Mouse (Mus musculus): ENCODE results near the gene Smox. TPM values are rescaled to one million over a fixed set of nuclear protein-coding genes. Genes with fewer than 3 reads are reported as not detected.
"Not testable (repeated sequence)": the region's sequence is repeated elsewhere in the genome, so short reads cannot be mapped to it uniquely, and the experiment has no call there.

Smox gene
- polyA plus RNA-seq, 1 experiment from 2014 or later: 19.1 TPM

DNA sequence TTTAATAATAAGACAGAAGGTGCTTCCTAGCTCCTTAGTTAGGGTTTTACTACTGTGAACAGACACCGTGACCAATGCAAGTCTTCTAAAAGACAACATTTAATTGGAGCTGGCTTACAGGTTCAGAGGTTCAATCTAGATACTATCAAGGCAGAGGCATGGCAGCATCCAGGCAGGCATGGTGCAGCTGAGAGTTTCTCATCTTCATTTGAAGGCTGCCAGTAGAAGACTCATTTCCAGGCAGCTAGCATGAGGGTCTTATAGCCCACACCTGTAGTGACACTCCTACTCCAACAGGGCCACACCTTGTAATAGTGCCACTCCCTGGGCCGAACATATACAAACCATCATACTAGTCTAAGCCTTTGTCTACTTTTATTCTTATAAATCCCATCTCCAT lies 27.1 kb upstream of the Smox start:
- no peaks in the 10 kb centered on the region for H3K9me3 ChIP-seq (ENCODE audit: control insufficient read depth, low read length)
- no peak overlapping the region for H3K4me3 ChIP-seq (ENCODE audit: low read depth, low read length)
- WGBS: 89% methylated on average over 2 of the region's 2 CpGs
- ATAC-seq (ENCODE audit: low FRiP score, low TSS enrichment): no peak
- no peaks in the 10 kb centered on the region for H3K27me3 ChIP-seq (ENCODE audit: control insufficient read depth, insufficient read depth, low read length)
- H3K36me3 ChIP-seq (ENCODE audit: control insufficient read depth, insufficient read depth, low read length): no peaks in the 10 kb centered on the region
- TF ChIP-seq EP300 (optimal IDR thresholded peaks at IDR 0.05) (no peak), CTCF (IDR thresholded peaks at IDR 0.05; ENCODE audit: low read depth) (no peak)
- H3K9ac ChIP-seq (ENCODE audit: low read length): no peak overlapping the region
- no peaks in the 10 kb centered on the region for H3K4me1 ChIP-seq (replicated peaks; ENCODE audit: control insufficient read depth, insufficient read depth)
- DNase-seq (ENCODE audit: low spot score): no peak
- no peak overlapping the region for H3K4me2 ChIP-seq (replicated peaks; ENCODE audit: low read depth)
- H3K27ac ChIP-seq (replicated peaks): no peak overlapping the region

DNA sequence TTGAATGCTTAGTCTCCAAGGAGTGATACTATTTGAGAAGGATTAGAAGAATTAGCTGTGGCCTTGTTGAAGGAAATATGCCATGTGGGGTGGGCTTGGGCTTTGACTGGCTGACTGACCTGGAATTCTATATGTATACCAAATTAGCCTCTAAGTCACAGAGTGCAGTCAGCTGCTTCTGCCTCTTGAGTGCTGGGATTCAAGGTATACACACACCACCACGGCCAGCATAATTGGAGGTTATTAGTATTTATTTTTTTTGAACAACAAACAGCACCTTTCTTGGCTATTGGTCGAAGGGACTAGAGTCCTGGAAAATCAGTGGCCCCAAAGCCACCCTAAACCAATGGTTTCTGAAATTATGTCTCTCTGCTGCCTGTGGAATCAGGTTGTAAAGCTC lies 24.6 kb upstream of the Smox start:
- no peaks in the 10 kb centered on the region for H3K4me1 ChIP-seq (replicated peaks; ENCODE audit: control insufficient read depth, insufficient read depth)
- DNase-seq (ENCODE audit: low spot score): no peak

DNA sequence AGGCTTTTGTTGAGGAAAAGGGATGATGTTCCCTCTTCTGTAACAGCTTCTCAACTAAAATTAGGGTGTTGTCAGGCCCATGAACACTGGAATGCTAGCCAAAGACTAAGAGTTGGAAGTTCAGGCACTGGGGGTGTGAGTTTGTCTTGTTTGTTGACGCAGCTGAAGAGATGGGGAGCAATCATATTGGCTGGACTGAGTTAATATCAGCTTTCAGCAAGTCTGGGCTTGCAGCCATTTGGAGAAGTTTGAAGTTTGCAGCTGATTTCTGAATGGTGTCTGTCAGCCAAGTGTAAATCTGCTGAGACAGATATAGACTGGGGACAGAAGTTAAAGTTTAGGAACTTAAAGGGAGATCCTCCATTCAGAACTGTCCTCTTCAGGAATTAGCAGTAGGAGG lies 21.4 kb upstream of the Smox start:
- Histone ChIP-seq H3K27me3 (ENCODE audit: control insufficient read depth, insufficient read depth, low read length) (no peaks in the 10 kb centered on the region), H3K36me3 (ENCODE audit: control insufficient read depth, insufficient read depth, low read length) (no peaks in the 10 kb centered on the region), H3K4me2 (replicated peaks; ENCODE audit: low read depth) (no peak overlapping the region), H3K27ac (replicated peaks) (no peak overlapping the region), H3K9me3 (ENCODE audit: control insufficient read depth, low read length) (no peaks in the 10 kb centered on the region), H3K9ac (ENCODE audit: low read length) (no peak overlapping the region), H3K4me1 (replicated peaks; ENCODE audit: control insufficient read depth, insufficient read depth) (no peaks in the 10 kb centered on the region), H3K4me3 (ENCODE audit: low read depth, low read length) (no peak overlapping the region)
- no peak for TF ChIP-seq EP300 (optimal IDR thresholded peaks at IDR 0.05)
- TF ChIP-seq CTCF (IDR thresholded peaks at IDR 0.05; ENCODE audit: low read depth): no peak
- DNase-seq (ENCODE audit: low spot score) (no peak), ATAC-seq (ENCODE audit: low FRiP score, low TSS enrichment) (no peak)
- WGBS: 19% methylated on average over 1 of the region's 1 CpGs

More for the DNA sequence above, 24.6 kb upstream of the Smox start:
- no peak overlapping the region for H3K27ac ChIP-seq (replicated peaks)
- TF ChIP-seq EP300 (optimal IDR thresholded peaks at IDR 0.05): no peak
- TF ChIP-seq CTCF (IDR thresholded peaks at IDR 0.05; ENCODE audit: low read depth): no peak
- no peaks in the 10 kb centered on the region for H3K9me3 ChIP-seq (ENCODE audit: control insufficient read depth, low read length)
- 68% methylated on average over 2 of the region's 2 CpGs for WGBS
- no peak overlapping the region for H3K4me2 ChIP-seq (replicated peaks; ENCODE audit: low read depth)
- no peak overlapping the region for H3K9ac ChIP-seq (ENCODE audit: low read length)
- H3K27me3 ChIP-seq (ENCODE audit: control insufficient read depth, insufficient read depth, low read length): no peaks in the 10 kb centered on the region
- no peak overlapping the region for H3K4me3 ChIP-seq (ENCODE audit: low read depth, low read length)
- ATAC-seq (ENCODE audit: low FRiP score, low TSS enrichment): no peak
- H3K36me3 ChIP-seq (ENCODE audit: control insufficient read depth, insufficient read depth, low read length): no peaks in the 10 kb centered on the region

DNA sequence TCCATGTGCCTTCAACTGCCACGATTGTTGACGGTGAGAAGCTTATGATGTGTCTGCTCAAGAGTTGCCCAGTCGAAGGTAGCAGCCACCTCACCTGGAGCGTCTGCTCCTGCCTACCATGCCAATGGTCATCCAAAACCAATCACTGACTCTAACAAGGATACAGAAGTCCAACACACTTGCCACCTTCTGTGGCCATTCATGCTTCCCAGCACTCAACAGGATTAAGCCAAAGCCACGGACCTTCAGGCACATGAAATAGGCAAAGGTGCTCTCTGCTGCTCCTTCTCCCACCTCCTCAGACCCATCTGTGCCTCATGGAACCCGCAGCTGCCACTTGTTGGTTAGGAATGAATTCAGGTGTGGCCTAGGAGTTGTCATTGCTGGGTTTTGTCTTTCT lies 17.5 kb upstream of the Smox start:
- no peak for ATAC-seq (ENCODE audit: low FRiP score, low TSS enrichment)

DNA sequence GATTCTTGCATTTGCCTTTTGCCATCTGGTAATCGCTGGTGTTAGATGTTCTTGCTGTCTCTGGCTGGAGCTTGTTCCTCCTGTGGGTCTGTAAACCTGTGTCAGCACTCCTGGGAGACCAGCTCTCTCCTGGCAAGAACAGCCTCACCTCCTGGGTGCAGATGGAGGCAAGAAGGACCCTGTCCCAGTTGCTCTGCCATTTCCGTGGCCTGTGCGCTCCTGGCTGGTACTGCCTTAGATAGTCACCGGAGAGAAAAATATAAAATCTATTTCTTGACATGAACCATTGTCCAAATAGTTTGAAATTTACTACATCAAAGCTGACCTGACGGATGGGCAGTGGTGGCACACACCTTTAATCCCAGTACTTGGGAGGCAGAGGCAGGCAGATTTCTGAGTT lies 14.2 kb upstream of the Smox start:
- H3K27ac ChIP-seq (replicated peaks); H3K4me2 ChIP-seq (replicated peaks; ENCODE audit: low read depth); H3K27me3 ChIP-seq (ENCODE audit: control insufficient read depth, insufficient read depth, low read length); H3K9me3 ChIP-seq (ENCODE audit: control insufficient read depth, low read length); DNase-seq (ENCODE audit: low spot score); H3K36me3 ChIP-seq (ENCODE audit: control insufficient read depth, insufficient read depth, low read length); ATAC-seq (ENCODE audit: low FRiP score, low TSS enrichment); H3K9ac ChIP-seq (ENCODE audit: low read length); H3K4me1 ChIP-seq (replicated peaks; ENCODE audit: control insufficient read depth, insufficient read depth); H3K4me3 ChIP-seq (ENCODE audit: low read depth, low read length): not testable (repeated sequence)
- WGBS: 90% methylated on average over 5 of the region's 5 CpGs

More for the DNA sequence above, 17.5 kb upstream of the Smox start:
- no peak for DNase-seq (ENCODE audit: low spot score)
- 77% methylated on average over 6 of the region's 6 CpGs for WGBS
- no peak for TF ChIP-seq CTCF (IDR thresholded peaks at IDR 0.05; ENCODE audit: low read depth)
- no peak for TF ChIP-seq EP300 (optimal IDR thresholded peaks at IDR 0.05)
- no peaks in the 10 kb centered on the region for H3K36me3 ChIP-seq (ENCODE audit: control insufficient read depth, insufficient read depth, low read length)
- no peak overlapping the region for H3K27ac ChIP-seq (replicated peaks)
- H3K4me1 ChIP-seq (replicated peaks; ENCODE audit: control insufficient read depth, insufficient read depth): no peaks in the 10 kb centered on the region
- H3K9ac ChIP-seq (ENCODE audit: low read length): no peak overlapping the region
- H3K27me3 ChIP-seq (ENCODE audit: control insufficient read depth, insufficient read depth, low read length): no peaks in the 10 kb centered on the region
- H3K9me3 ChIP-seq (ENCODE audit: control insufficient read depth, low read length): no peaks in the 10 kb centered on the region
- H3K4me2 ChIP-seq (replicated peaks; ENCODE audit: low read depth): no peak overlapping the region
- no peak overlapping the region for H3K4me3 ChIP-seq (ENCODE audit: low read depth, low read length)

DNA sequence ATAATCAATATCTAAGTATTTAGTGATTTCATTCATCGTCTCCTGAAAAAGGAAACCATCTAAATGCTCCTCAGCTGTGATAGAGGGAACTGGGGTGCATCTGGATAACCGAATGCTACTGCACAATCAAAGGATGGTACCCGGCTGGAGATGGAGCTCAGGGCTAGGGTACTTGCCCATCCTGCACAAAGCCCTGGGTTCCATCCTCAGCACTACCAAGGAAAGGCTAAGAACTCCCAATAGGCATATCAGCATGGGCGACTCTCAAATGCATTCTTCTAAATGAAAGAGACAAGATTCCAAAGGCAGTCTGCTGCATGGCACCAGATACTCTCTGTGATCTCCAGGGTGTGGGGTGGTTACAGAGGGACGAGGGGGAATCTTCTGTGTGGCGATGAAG lies 13.4 kb upstream of the Smox start:
- no peak for DNase-seq (ENCODE audit: low spot score)
- no peak overlapping the region for H3K4me2 ChIP-seq (replicated peaks; ENCODE audit: low read depth)
- no peaks in the 10 kb centered on the region for H3K27me3 ChIP-seq (ENCODE audit: control insufficient read depth, insufficient read depth, low read length)
- H3K4me1 ChIP-seq (replicated peaks; ENCODE audit: control insufficient read depth, insufficient read depth): no peaks in the 10 kb centered on the region
- no peaks in the 10 kb centered on the region for H3K36me3 ChIP-seq (ENCODE audit: control insufficient read depth, insufficient read depth, low read length)
- H3K9ac ChIP-seq (ENCODE audit: low read length): no peak overlapping the region
- H3K27ac ChIP-seq (replicated peaks): no peak overlapping the region
- TF ChIP-seq CTCF (IDR thresholded peaks at IDR 0.05; ENCODE audit: low read depth) (no peak), EP300 (optimal IDR thresholded peaks at IDR 0.05) (no peak)
- H3K4me3 ChIP-seq (ENCODE audit: low read depth, low read length): no peak overlapping the region
- WGBS: 82% methylated on average over 6 of the region's 6 CpGs
- no peak for ATAC-seq (ENCODE audit: low FRiP score, low TSS enrichment)
- no peaks in the 10 kb centered on the region for H3K9me3 ChIP-seq (ENCODE audit: control insufficient read depth, low read length)

All from stomach, postnatal 0 days (tissue).